27 mouse cellular contexts compared by ENCODE assay signal in genomic region chr6:89294621-89295020, GRCm38 (mm10).
DNase-seq lines count a peak whose midpoint lies in the region; ATAC-seq and TF ChIP-seq lines count a peak whose summit lies in the region.
"Had no signal": no experiment of that assay in that cellular context is flagged by ENCODE, and none has a peak within 500 bp of the region (broad histone marks: within the 10 kb centered on the region; RNA-seq: fewer than 3 reads in every experiment).

No protein-coding gene starts in this region.

- H3K27me3 ChIP-seq in liver, adult 2 months (ENCODE audit: control insufficient read depth, insufficient read depth, low read length): no peaks in the 10 kb centered on the region
- no peaks in the 10 kb centered on the region for H3K27me3 ChIP-seq in liver, postnatal 0 days (ENCODE audit: insufficient read depth, low read length)
- H3K27me3 ChIP-seq in spleen, adult 2 months (ENCODE audit: control insufficient read depth, insufficient read depth, low read length): no peaks in the 10 kb centered on the region
- H3K27me3 ChIP-seq: embryonic facial prominence, embryonic 13.5 days; hindbrain, embryonic 13.5 days; intestine, embryonic 15.5 days had no signal

- H3K9me3 ChIP-seq in liver, postnatal 0 days (ENCODE audit: low read length): no peaks in the 10 kb centered on the region
- H3K9me3 ChIP-seq: embryonic facial prominence, embryonic 10.5 days; embryonic facial prominence, embryonic 13.5 days; forebrain, embryonic 13.5 days; hindbrain, embryonic 10.5 days; hindbrain, embryonic 13.5 days; intestine, embryonic 15.5 days had no signal

- DNase-seq in liver, adult 2 months (ENCODE audit: extremely low read depth, low read depth, low spot score): peak; percentile 27
- no peak for DNase-seq in liver, postnatal 0 days
- DNase-seq in spleen, adult 2 months (ENCODE audit: low read depth in 1 of 2, low spot score in 2 of 2): no peak
- DNase-seq in spleen, postnatal 14 days (ENCODE audit: low spot score in 2 of 2): no peak
- no peak for DNase-seq in adrenal gland, adult 8-10 months
- no peak for DNase-seq in c-Kit-positive CD71-positive TER-119-positive erythroid progenitor cells, embryonic 14.5 days (ENCODE audit: low spot score)
- DNase-seq: adrenal gland, postnatal 14 days; cerebellum, adult 11 months; cerebellum, adult 2 months; cerebellum, adult 9-11 months; cerebellum, postnatal 25 days; gastrocnemius, postnatal 10 days; gastrocnemius, postnatal 36 days; heart, postnatal 36 days had no signal

- no peaks in the 10 kb centered on the region for H3K36me3 ChIP-seq in liver, adult 2 months (ENCODE audit: control insufficient read depth, insufficient read depth, low read length)
- H3K36me3 ChIP-seq in liver, postnatal 0 days (replicated peaks; ENCODE audit: insufficient read depth, low read length): no peaks in the 10 kb centered on the region
- H3K36me3 ChIP-seq in spleen, adult 2 months (ENCODE audit: control insufficient read depth, insufficient read depth, low read length): no peaks in the 10 kb centered on the region
- H3K36me3 ChIP-seq: embryonic facial prominence, embryonic 10.5 days; embryonic facial prominence, embryonic 13.5 days; hindbrain, embryonic 10.5 days; hindbrain, embryonic 13.5 days; intestine, embryonic 15.5 days had no signal

- TF ChIP-seq EP300 in liver, postnatal 0 days (IDR thresholded peaks at IDR 0.05; ENCODE audit: low read depth): no peak

- no peak overlapping the region for H3K9ac ChIP-seq in liver, adult 2 months (ENCODE audit: low read depth, low read length)
- H3K9ac ChIP-seq in liver, postnatal 0 days (replicated peaks): no peak overlapping the region
- H3K9ac ChIP-seq: embryonic facial prominence, embryonic 13.5 days; forebrain, embryonic 13.5 days; hindbrain, embryonic 13.5 days; intestine, embryonic 15.5 days had no signal

- TF ChIP-seq CTCF in liver, adult 2 months (IDR thresholded peaks at IDR 0.05; ENCODE audit: low read depth, low read length): no peak
- no peak for TF ChIP-seq CTCF in liver, postnatal 0 days (IDR thresholded peaks at IDR 0.05; ENCODE audit: low read depth)
- no peak for TF ChIP-seq CTCF in spleen, adult 2 months (IDR thresholded peaks at IDR 0.05; ENCODE audit: extremely low read depth, insufficient read depth, insufficient read length, insufficient replicate concordance)
- TF ChIP-seq CTCF in bone marrow macrophage, adult 2 months (IDR thresholded peaks at IDR 0.05; ENCODE audit: low read depth, low read length): no peak

- H3K4me2 ChIP-seq in liver, postnatal 0 days (ENCODE audit: low read depth, low read length): no peak overlapping the region
- H3K4me2 ChIP-seq: embryonic facial prominence, embryonic 13.5 days; forebrain, embryonic 13.5 days; heart, embryonic 11.5 days; hindbrain, embryonic 13.5 days; intestine, embryonic 15.5 days had no signal

- no peaks in the 10 kb centered on the region for H3K79me2 ChIP-seq in liver, adult 2 months (ENCODE audit: control insufficient read depth, insufficient read depth, low read length)

- TF ChIP-seq POLR2A in liver, adult 2 months (IDR thresholded peaks at IDR 0.05; ENCODE audit: extremely low read depth, insufficient read depth, low read length): no peak
- TF ChIP-seq POLR2A in spleen, adult 2 months (IDR thresholded peaks at IDR 0.05; ENCODE audit: low read depth, low read length): no peak
- TF ChIP-seq POLR2A in bone marrow macrophage, adult 2 months (IDR thresholded peaks at IDR 0.05; ENCODE audit: borderline replicate concordance, low read depth, low read length): no peak

- WGBS in liver, adult 2 months: 43% methylated on average over 1 of the region's 1 CpGs
- 10% methylated on average over 1 of the region's 1 CpGs for WGBS in liver, postnatal 0 days (ENCODE audit: insufficient replicate concordance)
- 35% methylated on average over 1 of the region's 1 CpGs for WGBS in spleen, adult 2 months

- H3K4me1 ChIP-seq in liver, adult 2 months (ENCODE audit: control insufficient read depth, insufficient read depth, low read length): peaks cover 8% of the 10 kb centered on the region; the same call in 1 of the 2 replicates
- H3K4me1 ChIP-seq in liver, postnatal 0 days (ENCODE audit: insufficient read depth): no peaks in the 10 kb centered on the region
- peaks cover 10% of the 10 kb centered on the region for H3K4me1 ChIP-seq in spleen, adult 2 months (ENCODE audit: control insufficient read depth, insufficient read depth, insufficient read length)
- peaks cover 38% of the 10 kb centered on the region for H3K4me1 ChIP-seq in bone marrow macrophage, adult 2 months (ENCODE audit: control insufficient read depth, insufficient read depth, low read length)
- H3K4me1 ChIP-seq: embryonic facial prominence, embryonic 13.5 days; intestine, embryonic 15.5 days had no signal

- ATAC-seq in liver, postnatal 0 days: no peak
- ATAC-seq: activated CD4-positive, CD25-positive, alpha-beta regulatory T cell, adult 4 months; CD4-positive, CD25-positive, alpha-beta regulatory T cell, adult 4 months; forebrain, embryonic 13.5 days; forebrain, embryonic 16.5 days; hindbrain, embryonic 16.5 days; intestine, embryonic 15.5 days had no signal

- no peak overlapping the region for H3K27ac ChIP-seq in liver, adult 2 months (replicated peaks; ENCODE audit: insufficient read depth, low read depth, low read length)
- H3K27ac ChIP-seq in liver, postnatal 0 days (ENCODE audit: low read depth): no peak overlapping the region
- peak overlapping the region; percentile 39; the same call in 1 of the 2 replicates for H3K27ac ChIP-seq in spleen, adult 2 months (ENCODE audit: insufficient read depth, low read length)
- H3K27ac ChIP-seq in bone marrow macrophage, adult 2 months (ENCODE audit: insufficient read depth, low read depth, low read length): peak overlapping the region; percentile 75
- H3K27ac ChIP-seq: embryonic facial prominence, embryonic 10.5 days; embryonic facial prominence, embryonic 13.5 days; forebrain, embryonic 13.5 days; hindbrain, embryonic 10.5 days; hindbrain, embryonic 13.5 days; intestine, embryonic 15.5 days had no signal

- no peak overlapping the region for H3K4me3 ChIP-seq in liver, adult 2 months (ENCODE audit: insufficient read depth, low read depth, low read length)
- no peak overlapping the region for H3K4me3 ChIP-seq in liver, postnatal 0 days (ENCODE audit: low read depth, low read length)
- no peak overlapping the region for H3K4me3 ChIP-seq in spleen, adult 2 months (ENCODE audit: extremely low read depth, insufficient read depth, insufficient read length)
- H3K4me3 ChIP-seq in bone marrow macrophage, adult 2 months (ENCODE audit: insufficient read depth, low read length): no peak overlapping the region
- H3K4me3 ChIP-seq: embryonic facial prominence, embryonic 10.5 days; embryonic facial prominence, embryonic 13.5 days; erythroblast, embryonic 14.5 days; forebrain, embryonic 13.5 days; hindbrain, embryonic 10.5 days; hindbrain, embryonic 13.5 days; intestine, embryonic 15.5 days had no signal

Comparison
In these comparisons a context has a peak if more than half of its experiments do, and no peak if none do; other contexts are left out.
1. H3K27ac ChIP-seq: peak in spleen, adult 2 months (single experiment) and bone marrow macrophage, adult 2 months (single experiment); none in liver, adult 2 months (single experiment) and liver, postnatal 0 days (single experiment).